Mouse (Mus musculus): ENCODE measurements around the gene Bnc2.

DNA sequence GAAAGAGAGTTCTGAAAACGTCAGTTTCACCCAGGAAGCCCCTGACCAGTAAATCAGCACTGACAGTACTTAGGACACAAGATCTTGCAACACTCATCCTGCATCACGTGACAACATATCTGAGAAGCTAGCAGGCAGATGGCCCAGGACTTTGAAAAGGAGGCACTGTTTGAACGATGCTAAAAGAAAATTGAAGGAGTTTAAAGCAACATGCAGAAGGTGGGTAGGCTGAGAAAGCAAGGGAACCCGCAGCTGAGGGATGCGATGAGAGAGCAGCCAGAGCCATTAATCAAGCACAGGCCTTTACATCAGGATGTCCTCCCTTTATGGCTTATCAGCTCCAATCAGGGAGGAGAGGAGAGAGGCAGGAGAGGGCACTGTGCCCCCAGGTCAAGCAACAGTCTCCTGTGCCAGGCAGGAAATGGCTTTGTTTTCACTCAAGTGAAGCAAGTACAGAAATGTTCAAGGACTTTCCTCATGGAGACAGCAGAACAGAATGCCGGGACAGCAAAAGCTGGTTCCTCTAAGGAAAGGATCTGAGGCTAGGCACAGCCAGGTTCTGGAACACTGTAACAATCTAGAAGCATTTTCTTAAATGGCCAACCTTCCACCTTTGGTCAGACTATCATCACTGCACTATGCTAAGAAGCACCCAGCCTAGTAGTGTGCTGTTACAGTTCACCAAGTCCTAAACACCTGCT lies 267.6 kb downstream of the Bnc2 start:
- no peak for TF ChIP-seq TAL1 (conservative IDR thresholded peaks at IDR 0.05; ENCODE audit: low read depth, low read length)
- no peak for TF ChIP-seq CTCF (IDR thresholded peaks at IDR 0.05; ENCODE audit: low read depth, low read length)
- no peak for TF ChIP-seq GATA1 (IDR thresholded peaks at IDR 0.05; ENCODE audit: borderline replicate concordance, low read length)
- TF ChIP-seq GATA2 (IDR thresholded peaks at IDR 0.05; ENCODE audit: borderline replicate concordance, low read depth, low read length) = no peak
- no peak for TF ChIP-seq POLR2AphosphoS5 (IDR thresholded peaks at IDR 0.05; ENCODE audit: insufficient replicate concordance, low read depth, low read length)

Measured in G1E (cell line).